30 mouse cellular contexts compared by ENCODE assay signal in genomic region chr6:127753228-127753627, GRCm38 (mm10). TPM values are rescaled to one million over a fixed set of nuclear protein-coding genes. Genes with fewer than 3 reads are reported as not detected.
DNase-seq lines count a peak whose midpoint lies in the region; ATAC-seq lines count a peak whose summit lies in the region.
"Had no signal": no experiment of that assay in that cellular context is flagged by ENCODE, and none has a peak within 500 bp of the region (broad histone marks: within the 10 kb centered on the region; RNA-seq: fewer than 3 reads in every experiment).

No protein-coding gene starts in this region.

- no peak overlapping the region for H3K4me3 ChIP-seq in hindbrain, embryonic 11.5 days (ENCODE audit: low read depth, low read length)
- H3K4me3 ChIP-seq in hindbrain, embryonic 14.5 days (replicated peaks; ENCODE audit: low read length), result no peak overlapping the region
- no peak overlapping the region for H3K4me3 ChIP-seq in midbrain, embryonic 12.5 days
- no peak overlapping the region for H3K4me3 ChIP-seq in midbrain, embryonic 16.5 days (ENCODE audit: low read depth, low read length)
- H3K4me3 ChIP-seq in embryonic facial prominence, embryonic 13.5 days, result no peak overlapping the region
- H3K4me3 ChIP-seq: forebrain, embryonic 12.5 days; limb, embryonic 13.5 days; liver, embryonic 12.5 days; megakaryocyte, embryonic 14.5 days; stomach, embryonic 15.5 days had no signal

- no peak for DNase-seq in hindbrain, embryonic 11.5 days (ENCODE audit: low spot score)
- DNase-seq in hindbrain, embryonic 14.5 days (ENCODE audit: low spot score), result no peak
- DNase-seq: adrenal gland, postnatal 10 days; cerebellum, adult 8-10 months; forebrain, postnatal 0 days; gastrocnemius, postnatal 14 days; kidney, adult 11 months; kidney, postnatal 14 days; liver, postnatal 0 days; lung, postnatal 36 days; right cerebral cortex, postnatal 25 days had no signal

- H3K36me3 ChIP-seq in hindbrain, embryonic 11.5 days (ENCODE audit: control insufficient read depth, insufficient read depth, low read length), result no peaks in the 10 kb centered on the region
- H3K36me3 ChIP-seq in hindbrain, embryonic 14.5 days (replicated peaks; ENCODE audit: control insufficient read depth, insufficient read depth), result no peaks in the 10 kb centered on the region
- H3K36me3 ChIP-seq in midbrain, embryonic 12.5 days, result no peaks in the 10 kb centered on the region
- H3K36me3 ChIP-seq in midbrain, embryonic 16.5 days (ENCODE audit: control insufficient read depth, insufficient read depth, low read length), result no peaks in the 10 kb centered on the region
- H3K36me3 ChIP-seq in embryonic facial prominence, embryonic 13.5 days, result no peaks in the 10 kb centered on the region
- H3K36me3 ChIP-seq: forebrain, embryonic 12.5 days; limb, embryonic 13.5 days; liver, embryonic 12.5 days; stomach, embryonic 15.5 days had no signal

- no peak overlapping the region for H3K9ac ChIP-seq in hindbrain, embryonic 11.5 days (ENCODE audit: low read depth, low read length)
- no peak overlapping the region for H3K9ac ChIP-seq in hindbrain, embryonic 14.5 days
- no peak overlapping the region for H3K9ac ChIP-seq in midbrain, embryonic 12.5 days (replicated peaks)
- H3K9ac ChIP-seq in midbrain, embryonic 16.5 days (ENCODE audit: low read depth, low read length), result no peak overlapping the region
- no peak overlapping the region for H3K9ac ChIP-seq in embryonic facial prominence, embryonic 13.5 days
- H3K9ac ChIP-seq: forebrain, embryonic 12.5 days; forebrain, postnatal 0 days; limb, embryonic 13.5 days; liver, embryonic 12.5 days; liver, postnatal 0 days; stomach, embryonic 15.5 days had no signal

- ATAC-seq in hindbrain, embryonic 11.5 days (ENCODE audit: low FRiP score), result peak; percentile 26; the same call in 1 of the 2 replicates
- ATAC-seq in hindbrain, embryonic 14.5 days (ENCODE audit: low FRiP score), result no peak
- no peak for ATAC-seq in midbrain, embryonic 12.5 days (ENCODE audit: low FRiP score, low read depth)
- no peak for ATAC-seq in midbrain, embryonic 16.5 days
- ATAC-seq in embryonic facial prominence, embryonic 13.5 days (ENCODE audit: insufficient number of reproducible peaks, insufficient read depth, low FRiP score, low TSS enrichment, low read depth), result no peak
- ATAC-seq in megakaryocyte progenitor cell, adult 5-6 weeks (replicated peaks; ENCODE audit: poor library complexity), result no peak
- ATAC-seq: forebrain, postnatal 0 days; inflammation-experienced regulatory T-cells, adult 6 months; liver, embryonic 12.5 days; liver, postnatal 0 days had no signal

- no peaks in the 10 kb centered on the region for H3K9me3 ChIP-seq in hindbrain, embryonic 11.5 days (ENCODE audit: control insufficient read depth, low read length)
- H3K9me3 ChIP-seq in hindbrain, embryonic 14.5 days (ENCODE audit: control insufficient read depth, low read length), result no peaks in the 10 kb centered on the region
- H3K9me3 ChIP-seq in midbrain, embryonic 12.5 days, result no peaks in the 10 kb centered on the region
- no peaks in the 10 kb centered on the region for H3K9me3 ChIP-seq in midbrain, embryonic 16.5 days (replicated peaks; ENCODE audit: control insufficient read depth, low read length, poor library complexity, severe bottlenecking)
- no peaks in the 10 kb centered on the region for H3K9me3 ChIP-seq in embryonic facial prominence, embryonic 13.5 days
- H3K9me3 ChIP-seq: forebrain, embryonic 12.5 days; limb, embryonic 13.5 days; liver, embryonic 12.5 days; stomach, embryonic 15.5 days had no signal

- peaks cover 9% of the 10 kb centered on the region for H3K4me1 ChIP-seq in hindbrain, embryonic 11.5 days (replicated peaks; ENCODE audit: control insufficient read depth, insufficient read depth, low read length)
- peaks cover 34% of the 10 kb centered on the region for H3K4me1 ChIP-seq in hindbrain, embryonic 14.5 days (replicated peaks; ENCODE audit: control insufficient read depth, insufficient read depth, low read length)
- peaks cover 36% of the 10 kb centered on the region for H3K4me1 ChIP-seq in midbrain, embryonic 12.5 days
- peaks cover 6% of the 10 kb centered on the region for H3K4me1 ChIP-seq in midbrain, embryonic 16.5 days (ENCODE audit: control insufficient read depth, insufficient read depth, low read length)
- H3K4me1 ChIP-seq in embryonic facial prominence, embryonic 13.5 days, result peaks cover 13% of the 10 kb centered on the region
- H3K4me1 ChIP-seq: liver, embryonic 12.5 days; stomach, embryonic 15.5 days had no signal

- H3K27me3 ChIP-seq in hindbrain, embryonic 11.5 days (ENCODE audit: control insufficient read depth, insufficient read depth, low read length), result no peaks in the 10 kb centered on the region
- no peaks in the 10 kb centered on the region for H3K27me3 ChIP-seq in hindbrain, embryonic 14.5 days (ENCODE audit: control insufficient read depth, insufficient read depth, low read length)
- 0 out of 2 replicates have a peak, but pooled peaks cover 3% of the 10 kb centered on the region for H3K27me3 ChIP-seq in midbrain, embryonic 12.5 days
- no peaks in the 10 kb centered on the region for H3K27me3 ChIP-seq in midbrain, embryonic 16.5 days (ENCODE audit: control insufficient read depth, insufficient read depth, low read depth, low read length)
- H3K27me3 ChIP-seq in embryonic facial prominence, embryonic 13.5 days, result no peaks in the 10 kb centered on the region
- H3K27me3 ChIP-seq: limb, embryonic 13.5 days; liver, embryonic 12.5 days; stomach, embryonic 15.5 days had no signal

- H3K27ac ChIP-seq in hindbrain, embryonic 11.5 days (ENCODE audit: low read depth, low read length), result peak overlapping the region; percentile 25
- no peak overlapping the region for H3K27ac ChIP-seq in hindbrain, embryonic 14.5 days
- H3K27ac ChIP-seq in midbrain, embryonic 12.5 days (replicated peaks), result peak overlapping the region; percentile 49; the same call in 1 of the 2 replicates
- H3K27ac ChIP-seq in midbrain, embryonic 16.5 days (ENCODE audit: low read length), result no peak overlapping the region
- H3K27ac ChIP-seq in embryonic facial prominence, embryonic 13.5 days, result 0 out of 2 replicates have a peak overlapping the region, but pooled peaks have one; percentile 22
- H3K27ac ChIP-seq: forebrain, embryonic 12.5 days; limb, embryonic 13.5 days; liver, embryonic 12.5 days; stomach, embryonic 15.5 days had no signal

- no peak overlapping the region for H3K4me2 ChIP-seq in hindbrain, embryonic 11.5 days (replicated peaks; ENCODE audit: low read depth, low read length)
- no peak overlapping the region for H3K4me2 ChIP-seq in hindbrain, embryonic 14.5 days (replicated peaks)
- H3K4me2 ChIP-seq in midbrain, embryonic 12.5 days (replicated peaks), result no peak overlapping the region
- no peak overlapping the region for H3K4me2 ChIP-seq in midbrain, embryonic 16.5 days (ENCODE audit: low read length)
- no peak overlapping the region for H3K4me2 ChIP-seq in embryonic facial prominence, embryonic 13.5 days
- H3K4me2 ChIP-seq: forebrain, embryonic 12.5 days; heart, embryonic 11.5 days; limb, embryonic 13.5 days; liver, embryonic 12.5 days; stomach, embryonic 15.5 days had no signal

- 54% methylated on average over 6 of the region's 6 CpGs for WGBS in hindbrain, embryonic 11.5 days
- 40% methylated on average over 6 of the region's 6 CpGs for WGBS in hindbrain, embryonic 14.5 days
- 39% methylated on average over 6 of the region's 6 CpGs for WGBS in midbrain, embryonic 12.5 days
- 40% methylated on average over 6 of the region's 6 CpGs for WGBS in midbrain, embryonic 16.5 days
- WGBS in embryonic facial prominence, embryonic 13.5 days, result 50% methylated on average over 6 of the region's 6 CpGs

RNA-seq across cellular contexts. Expression of gene Prmt8, which starts 16.0 kb away (rescaled TPM):
- polyA plus RNA-seq in hindbrain, embryonic 11.5 days (2014; fragmentation: Nextera tagmentation; extraction: Ambion mirVana), result 44.6 and 46.3 TPM in 2 replicates
- polyA plus RNA-seq in hindbrain, embryonic 14.5 days (2014; fragmentation: Nextera tagmentation; extraction: Ambion mirVana), result 35.0 and 37.4 TPM in 2 replicates
- polyA plus RNA-seq in midbrain, embryonic 12.5 days (2016; fragmentation: Nextera tagmentation; extraction: Ambion mirVana), result 31.3 and 32.5 TPM in 2 replicates
- 26.1 and 26.6 TPM in 2 replicates for polyA plus RNA-seq in midbrain, embryonic 16.5 days (2015; fragmentation: Nextera tagmentation; extraction: Ambion mirVana)
- 0.60 and 1.7 TPM in 2 replicates for polyA plus RNA-seq in embryonic facial prominence, embryonic 13.5 days (2015; fragmentation: Nextera tagmentation; extraction: Ambion mirVana)
- not detected in 2 replicates for total RNA-seq in megakaryocyte progenitor cell, adult 5-6 weeks (2015)
- total RNA-seq in megakaryocyte progenitor cell, adult 5-6 weeks (2017), result not detected in 2 replicates
- total RNA-seq: CH12.LX; gastrocnemius, postnatal 14 days; granulocyte monocyte progenitor cell, adult 5-6 weeks; hematopoietic stem cell, adult 5-6 weeks; neutrophil, adult 5-6 weeks had no signal
- polyA plus RNA-seq: C2C12; heart, postnatal 0 days; inflammation-experienced regulatory T-cells, adult 6 months; kidney, embryonic 14.5 days; liver, embryonic 12.5 days; liver, postnatal 0 days; lung, embryonic 16.5 days had no signal

Comparison
In these comparisons a context has a peak if more than half of its experiments do, and no peak if none do; other contexts are left out.
1. H3K27ac ChIP-seq: peak in hindbrain, embryonic 11.5 days (single experiment), midbrain, embryonic 12.5 days (single experiment) and embryonic facial prominence, embryonic 13.5 days (single experiment); none in hindbrain, embryonic 14.5 days (single experiment) and midbrain, embryonic 16.5 days (single experiment).